Mouse (Mus musculus): ENCODE measurements at regions not wholly inside any gene's neighbourhood (a gene's known extent, or its start where the extent isn't known, plus 50 kb on each side); places are given as distances from the start of the nearest gene placed in this dataset.

DNA sequence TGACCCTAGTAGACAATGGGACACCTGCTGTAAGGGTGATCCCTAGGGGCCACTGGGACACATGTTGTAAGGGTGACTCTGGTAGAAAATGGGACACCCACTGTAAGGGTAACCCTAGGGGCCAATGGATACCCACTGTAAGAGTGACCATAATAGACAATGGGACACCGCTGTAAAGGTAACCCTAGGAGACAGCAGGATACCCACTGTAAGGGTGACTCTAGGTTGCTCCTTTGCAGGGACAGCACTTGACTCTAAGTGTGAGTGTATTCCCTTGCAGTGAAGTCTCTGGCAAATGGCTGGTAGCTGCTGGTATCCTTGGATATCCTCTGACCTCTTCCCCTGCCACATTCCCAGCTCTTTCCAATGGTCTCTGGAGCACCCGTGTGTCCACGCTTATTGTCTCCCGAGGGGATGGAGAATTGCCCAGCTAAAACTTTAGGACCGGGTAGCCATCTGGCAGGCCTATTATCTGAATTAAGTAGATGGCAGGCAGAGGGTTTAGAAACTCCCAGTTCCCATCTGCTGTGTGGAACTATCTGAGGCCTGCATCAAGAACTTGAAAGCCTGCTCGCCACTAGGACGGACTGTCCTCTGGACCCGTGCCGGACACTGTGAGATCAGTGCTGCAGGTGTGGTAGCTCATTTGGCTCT is 70.8 kb upstream of the Plxnc1 start:
- TF ChIP-seq GATA1 (IDR thresholded peaks at IDR 0.05; ENCODE audit: borderline replicate concordance, low read length) (no peak), FLI1 (IDR thresholded peaks at IDR 0.05; ENCODE audit: low read length) (no peak)

Data from megakaryocyte, embryonic 14.5 days (primary cell).